ENCODE assay signal across 8 mouse cellular contexts in genomic region chr1:77972301-77972717, GRCm38 (mm10).
A peak's percentile ranks its signal among the peaks of the same experiment; 100 is the strongest.
DNase-seq lines count a peak whose midpoint lies in the region; ATAC-seq and TF ChIP-seq lines count a peak whose summit lies in the region.
"Had no signal": no experiment of that assay in that cellular context is flagged by ENCODE, and none has a peak within 500 bp of the region (broad histone marks: within the 10 kb centered on the region; RNA-seq: fewer than 3 reads in every experiment).

No protein-coding gene starts in this region.

- no peak overlapping the region for H3K9ac ChIP-seq in heart, embryonic 16.5 days (ENCODE audit: low read length)
- H3K9ac ChIP-seq: liver, embryonic 13.5 days had no signal

- H3K27ac ChIP-seq in heart, embryonic 16.5 days (ENCODE audit: low read length) = no peak overlapping the region
- no peak overlapping the region for H3K27ac ChIP-seq in layer of hippocampus, adult 2 months
- H3K27ac ChIP-seq: liver, embryonic 13.5 days had no signal

- no peak for ATAC-seq in heart, embryonic 16.5 days (replicated peaks; ENCODE audit: extremely low read depth, insufficient read depth, low FRiP score)
- 0 out of 2 replicates have a peak, but pooled peaks have one; percentile 39 for ATAC-seq in megakaryocyte progenitor cell, adult 5-6 weeks (replicated peaks; ENCODE audit: poor library complexity)

- H3K36me3 ChIP-seq in heart, embryonic 16.5 days (ENCODE audit: control insufficient read depth, insufficient read depth) = no peaks in the 10 kb centered on the region
- H3K36me3 ChIP-seq: liver, embryonic 13.5 days had no signal

- H3K4me3 ChIP-seq in heart, embryonic 16.5 days (ENCODE audit: low read length) = no peak overlapping the region
- H3K4me3 ChIP-seq in layer of hippocampus, adult 2 months = no peak overlapping the region
- H3K4me3 ChIP-seq: liver, embryonic 13.5 days had no signal

- H3K9me3 ChIP-seq in heart, embryonic 16.5 days (replicated peaks; ENCODE audit: control insufficient read depth, low read length) = no peaks in the 10 kb centered on the region
- H3K9me3 ChIP-seq: liver, embryonic 13.5 days had no signal

- DNase-seq in ES-CJ7 (ENCODE audit: low read depth, low spot score) (peak; percentile 91), adipocyte (ENCODE audit: low spot score) (peak; percentile 39)
- peak; percentile 88 for DNase-seq in embryo, embryonic 10 days (ENCODE audit: low spot score)
- peak; percentile 53 to 65 for DNase-seq in layer of hippocampus, adult 2 months (ENCODE audit: low spot score in 2 of 2)
- DNase-seq in right cerebral cortex, postnatal 4 days = peak; percentile 71
- DNase-seq: liver, embryonic 13.5 days had no signal

- H3K27me3 ChIP-seq in heart, embryonic 16.5 days (ENCODE audit: control insufficient read depth, insufficient read depth, low read length) = no peaks in the 10 kb centered on the region; the same call in 1 of the 2 replicates
- H3K27me3 ChIP-seq: liver, embryonic 13.5 days had no signal

- H3K4me2 ChIP-seq in heart, embryonic 16.5 days (ENCODE audit: low read depth, low read length) = peak overlapping the region; percentile 36
- H3K4me2 ChIP-seq: liver, embryonic 13.5 days had no signal

- H3K4me1 ChIP-seq in heart, embryonic 16.5 days (ENCODE audit: control insufficient read depth, insufficient read depth, low read length) = no peaks in the 10 kb centered on the region
- H3K4me1 ChIP-seq: liver, embryonic 13.5 days had no signal

- WGBS in heart, embryonic 16.5 days = 17% methylated on average over 9 of the region's 9 CpGs

- TF ChIP-seq CTCF in layer of hippocampus, adult 2 months (conservative IDR thresholded peaks at IDR 0.05) = peak; percentile 88

Comparison
In these comparisons a context has a peak if more than half of its experiments do, and no peak if none do; other contexts are left out.
1. DNase-seq: peak in every context shown above with its lines; median percentile 91 in ES-CJ7; 88 in embryo, embryonic 10 days; 71 in right cerebral cortex, postnatal 4 days; 59 in layer of hippocampus, adult 2 months; 39 in adipocyte.